Comparison of ENCODE assay signal across 8 mouse cellular contexts in the genomic region with DNA sequence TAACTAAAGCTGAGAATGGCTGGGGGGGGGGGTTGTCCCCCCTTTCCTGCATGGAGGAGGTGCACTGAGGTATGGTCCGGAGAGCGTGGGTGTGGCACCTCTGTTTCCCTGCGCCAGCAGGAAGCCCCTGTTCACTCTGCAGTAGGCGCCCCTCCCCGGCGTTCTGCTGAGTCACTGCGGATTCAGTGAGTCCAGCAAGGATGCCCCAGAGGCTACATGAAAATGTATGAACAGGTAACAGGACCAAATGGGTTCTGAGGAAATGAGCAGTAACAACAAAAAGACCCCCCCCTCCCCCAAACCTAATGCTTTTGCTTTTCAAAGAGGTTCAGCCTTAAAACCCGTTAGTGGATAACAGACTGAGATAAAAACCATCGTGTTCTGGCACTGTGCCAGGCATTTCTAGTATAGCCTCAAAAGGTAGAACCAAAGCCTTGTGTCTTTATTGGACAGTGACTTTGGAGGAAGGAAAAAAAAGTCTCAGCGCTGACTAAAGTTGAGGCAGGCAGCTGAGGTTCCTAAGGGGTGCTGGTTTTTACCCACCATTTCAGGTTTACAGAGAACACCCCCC. TPM values are rescaled to one million over a fixed set of nuclear protein-coding genes. Genes with fewer than 3 reads are reported as not detected.
DNase-seq lines count a peak whose midpoint lies in the region; ATAC-seq and TF ChIP-seq lines count a peak whose summit lies in the region.

No protein-coding gene starts in this region.

- H3K4me3 ChIP-seq in left cerebral cortex, adult 2 months, result peak overlapping the region; percentile 59
- H3K4me3 ChIP-seq in heart, embryonic 12.5 days, result peak overlapping the region; percentile 69
- peak overlapping the region; percentile 57 for H3K4me3 ChIP-seq in midbrain, postnatal 0 days (ENCODE audit: low read depth, low read length)

- H3K9ac ChIP-seq in heart, embryonic 12.5 days, result peak overlapping the region; percentile 73
- H3K9ac ChIP-seq in midbrain, postnatal 0 days (replicated peaks; ENCODE audit: low read length, poor library complexity, severe bottlenecking), result peak overlapping the region; percentile 82

- no peak for DNase-seq in left cerebral cortex, adult 2 months (ENCODE audit: extremely low spot score in 1 of 2, low spot score in 2 of 2)
- no peak for DNase-seq in left cerebral cortex, adult 11 months (ENCODE audit: low spot score)
- peak; percentile 40 to 49 for DNase-seq in cerebellum, adult 18-20 months
- peak; percentile 46 to 67 for DNase-seq in kidney, postnatal 25 days
- peak; percentile 53 for DNase-seq in midbrain, postnatal 0 days (ENCODE audit: low spot score)
- no peak for DNase-seq in layer of hippocampus, postnatal 14 days (ENCODE audit: low spot score in 2 of 2)

- peak overlapping the region; percentile 87 for H3K27ac ChIP-seq in left cerebral cortex, adult 2 months
- peak overlapping the region; percentile 72 for H3K27ac ChIP-seq in heart, embryonic 12.5 days (ENCODE audit: poor library complexity, severe bottlenecking)
- 0 out of 2 replicates have a peak overlapping the region, but pooled peaks have one; percentile 87 for H3K27ac ChIP-seq in midbrain, postnatal 0 days (ENCODE audit: low read depth, low read length)

- 62% methylated on average over 10 of the region's 10 CpGs for WGBS in heart, embryonic 12.5 days
- WGBS in midbrain, postnatal 0 days, result 60% methylated on average over 10 of the region's 10 CpGs

- ATAC-seq in heart, embryonic 12.5 days (ENCODE audit: insufficient number of reproducible peaks, low FRiP score), result no peak
- ATAC-seq in midbrain, postnatal 0 days (ENCODE audit: low FRiP score), result no peak
- no peak for ATAC-seq in erythroid progenitor cell, adult 5-6 weeks (replicated peaks; ENCODE audit: low FRiP score, poor library complexity, severe bottlenecking)

- peaks cover 39% of the 10 kb centered on the region for H3K36me3 ChIP-seq in heart, embryonic 12.5 days
- peaks cover 18% of the 10 kb centered on the region for H3K36me3 ChIP-seq in midbrain, postnatal 0 days (ENCODE audit: insufficient read depth, low read length)

- peaks cover 53% of the 10 kb centered on the region for H3K9me3 ChIP-seq in heart, embryonic 12.5 days (replicated peaks)
- peaks cover 12% of the 10 kb centered on the region; the same call in 1 of the 2 replicates for H3K9me3 ChIP-seq in midbrain, postnatal 0 days (ENCODE audit: low read length)

- intact Hi-C loops in left cerebral cortex, adult 2 months (cut with DNase I), result no loop called here

- H3K27me3 ChIP-seq in heart, embryonic 12.5 days (replicated peaks), result no peaks in the 10 kb centered on the region
- no peaks in the 10 kb centered on the region for H3K27me3 ChIP-seq in midbrain, postnatal 0 days (ENCODE audit: insufficient read depth, low read length)

- H3K4me1 ChIP-seq in heart, embryonic 12.5 days (replicated peaks), result 0 out of 2 replicates have a peak, but pooled peaks cover 6% of the 10 kb centered on the region
- no peaks in the 10 kb centered on the region for H3K4me1 ChIP-seq in midbrain, postnatal 0 days (ENCODE audit: insufficient read depth, low read length)

- H3K4me2 ChIP-seq in heart, embryonic 12.5 days, result peak overlapping the region; percentile 61
- H3K4me2 ChIP-seq in midbrain, postnatal 0 days (ENCODE audit: low read depth, low read length, poor library complexity, severe bottlenecking), result peak overlapping the region; percentile 53

- no peak for TF ChIP-seq CTCF in left cerebral cortex, adult 2 months (IDR thresholded peaks at IDR 0.05)
- TF ChIP-seq CTCF in midbrain, postnatal 0 days (IDR thresholded peaks at IDR 0.05), result no peak

RNA-seq across cellular contexts. Expression of a gene that starts 15.9 kb away (rescaled TPM):
- total RNA-seq in left cerebral cortex, adult 2 months (2021), result 100 to 1,000 TPM in 1 of 2 experiments, 10 to 100 TPM in 1; 90.5 to 129 TPM
- polyA plus RNA-seq in heart, embryonic 12.5 days (2016; fragmentation: Nextera tagmentation; extraction: Ambion mirVana), result 3,424 and 3,742 TPM in 2 replicates
- 323 and 367 TPM in 2 replicates for total RNA-seq in midbrain, postnatal 0 days (2014; rRNA removed)
- polyA plus RNA-seq in midbrain, postnatal 0 days (2015; fragmentation: Nextera tagmentation; extraction: Ambion mirVana), result 109 and 165 TPM in 2 replicates
- 10 to 100 TPM; 72.8 to 77.3 TPM for total RNA-seq in layer of hippocampus, postnatal 14 days (2021)
- total RNA-seq in erythroid progenitor cell, adult 5-6 weeks (2015; ENCODE audit: low replicate concordance), result not detected in 2 replicates
- not detected in 2 replicates for total RNA-seq in erythroid progenitor cell, adult 5-6 weeks (2017; ENCODE audit: low replicate concordance)

RNA-seq across cellular contexts. Expression of a gene that starts 45.7 kb away (rescaled TPM):
- 1 to 10 TPM; 6.5 to 9.2 TPM for total RNA-seq in left cerebral cortex, adult 2 months (2021)
- 11.9 TPM in 2 replicates for polyA plus RNA-seq in heart, embryonic 12.5 days (2016; fragmentation: Nextera tagmentation; extraction: Ambion mirVana)
- total RNA-seq in midbrain, postnatal 0 days (2014; rRNA removed), result 8.1 and 15.7 TPM in 2 replicates
- polyA plus RNA-seq in midbrain, postnatal 0 days (2015; fragmentation: Nextera tagmentation; extraction: Ambion mirVana), result 8.3 and 9.5 TPM in 2 replicates
- total RNA-seq in layer of hippocampus, postnatal 14 days (2021), result 1 to 10 TPM; 4.9 to 6.7 TPM
- 3.2 and 49.0 TPM in 2 replicates for total RNA-seq in erythroid progenitor cell, adult 5-6 weeks (2015; ENCODE audit: low replicate concordance)
- total RNA-seq in erythroid progenitor cell, adult 5-6 weeks (2017; ENCODE audit: low replicate concordance), result 3.1 and 5.5 TPM in 2 replicates

Comparison
In these comparisons a context has a peak if more than half of its experiments do, and no peak if none do; other contexts are left out.
1. DNase-seq: peak in cerebellum, adult 18-20 months (2 of 2), kidney, postnatal 25 days (2 of 2) and midbrain, postnatal 0 days (single experiment); none in left cerebral cortex, adult 2 months (0 of 2), left cerebral cortex, adult 11 months (single experiment) and layer of hippocampus, postnatal 14 days (0 of 2).
2. RNA of a gene that starts 15.9 kb away (total RNA-seq): 323 to 367 TPM in midbrain, postnatal 0 days, 90.5 to 129 TPM in left cerebral cortex, adult 2 months and 72.8 to 77.3 TPM in layer of hippocampus, postnatal 14 days; not detected in erythroid progenitor cell, adult 5-6 weeks; every median in the first group is over 10 times any median in the second.
3. Peak in every context shown above with its lines, with median percentiles within 50 percentile points of each other: H3K27ac ChIP-seq and H3K4me3 ChIP-seq.